Mouse (Mus musculus): ENCODE measurements at regions not wholly inside any gene's neighbourhood (a gene's known extent, or its start where the extent isn't known, plus 50 kb on each side); places are given as distances from the start of the nearest gene placed in this dataset.

GRCm38 (mm10) chr17:63575316-63576007 is 75.6 kb upstream of the Fbxl17 start:
- H3K27ac ChIP-seq (ENCODE audit: low read depth, low read length): no peak overlapping the region
- H3K4me1 ChIP-seq (replicated peaks; ENCODE audit: control insufficient read depth, insufficient read depth, low read length): no peaks in the 10 kb centered on the region
- no peak overlapping the region for H3K4me3 ChIP-seq (ENCODE audit: low read depth, low read length)
- ATAC-seq (replicated peaks; ENCODE audit: low FRiP score): no peak
- H3K36me3 ChIP-seq (ENCODE audit: control insufficient read depth, insufficient read depth, low read length): no peaks in the 10 kb centered on the region
- no peak overlapping the region for H3K4me2 ChIP-seq
- DNase-seq (ENCODE audit: low spot score): no peak
- H3K9me3 ChIP-seq (ENCODE audit: control insufficient read depth, low read length): no peaks in the 10 kb centered on the region
- 71% methylated on average over 4 of the region's 4 CpGs for WGBS
- H3K27me3 ChIP-seq (replicated peaks; ENCODE audit: control insufficient read depth, insufficient read depth, low read length): no peaks in the 10 kb centered on the region
- H3K9ac ChIP-seq (ENCODE audit: low read depth, low read length): no peak overlapping the region

DNA sequence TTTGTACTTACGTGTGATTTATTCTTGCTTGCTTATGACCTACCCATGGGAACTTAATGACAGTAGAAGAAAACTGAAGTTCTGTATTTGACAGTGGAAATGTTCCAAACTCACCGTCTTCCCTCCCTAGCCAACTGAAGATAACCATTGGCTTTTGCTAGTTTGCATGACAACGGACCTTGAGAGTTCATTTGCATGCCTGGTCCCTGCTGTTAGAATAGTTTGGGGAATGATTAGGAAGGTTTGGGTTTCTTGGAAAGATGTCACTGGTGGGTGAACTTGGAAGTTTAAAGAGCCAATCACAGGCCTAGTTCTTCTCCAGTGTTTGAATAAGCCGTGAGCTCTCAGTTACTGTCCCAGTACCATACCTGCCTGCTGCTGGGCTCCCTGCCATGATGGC is 83.1 kb upstream of the Fbxl17 start:
- Histone ChIP-seq H3K27me3 (replicated peaks; ENCODE audit: control insufficient read depth, insufficient read depth, low read length) (no peaks in the 10 kb centered on the region), H3K4me3 (ENCODE audit: low read depth, low read length) (no peak overlapping the region), H3K36me3 (ENCODE audit: control insufficient read depth, insufficient read depth, low read length) (no peaks in the 10 kb centered on the region), H3K4me1 (replicated peaks; ENCODE audit: control insufficient read depth, insufficient read depth, low read length) (no peaks in the 10 kb centered on the region), H3K27ac (ENCODE audit: low read depth, low read length) (no peak overlapping the region), H3K4me2 (no peak overlapping the region), H3K9ac (ENCODE audit: low read depth, low read length) (no peak overlapping the region), H3K9me3 (ENCODE audit: control insufficient read depth, low read length) (no peaks in the 10 kb centered on the region)
- 72% methylated on average over 4 of the region's 4 CpGs for WGBS
- DNase-seq (ENCODE audit: low spot score) (no peak), ATAC-seq (replicated peaks; ENCODE audit: low FRiP score) (no peak)

- WGBS: 72% methylated on average over 7 of the region's 7 CpGs
- no peak for DNase-seq (ENCODE audit: low spot score)
- Histone ChIP-seq H3K4me2 (no peak overlapping the region), H3K36me3 (ENCODE audit: control insufficient read depth, insufficient read depth, low read length) (no peaks in the 10 kb centered on the region), H3K4me1 (replicated peaks; ENCODE audit: control insufficient read depth, insufficient read depth, low read length) (no peaks in the 10 kb centered on the region), H3K9ac (ENCODE audit: low read depth, low read length) (no peak overlapping the region), H3K9me3 (ENCODE audit: control insufficient read depth, low read length) (no peaks in the 10 kb centered on the region), H3K27ac (ENCODE audit: low read depth, low read length) (no peak overlapping the region), H3K27me3 (replicated peaks; ENCODE audit: control insufficient read depth, insufficient read depth, low read length) (no peaks in the 10 kb centered on the region), H3K4me3 (ENCODE audit: low read depth, low read length) (no peak overlapping the region)
- no peak for ATAC-seq (replicated peaks; ENCODE audit: low FRiP score)
Observed at GRCm38 (mm10) chr17:63607021-63607751, 107.4 kb upstream of the Fbxl17 start.

- Histone ChIP-seq H3K4me3 (ENCODE audit: low read depth, low read length) (no peak overlapping the region), H3K36me3 (ENCODE audit: control insufficient read depth, insufficient read depth, low read length) (no peaks in the 10 kb centered on the region), H3K27ac (ENCODE audit: low read depth, low read length) (no peak overlapping the region), H3K27me3 (replicated peaks; ENCODE audit: control insufficient read depth, insufficient read depth, low read length) (no peaks in the 10 kb centered on the region), H3K4me1 (replicated peaks; ENCODE audit: control insufficient read depth, insufficient read depth, low read length) (no peaks in the 10 kb centered on the region), H3K9ac (ENCODE audit: low read depth, low read length) (no peak overlapping the region), H3K9me3 (ENCODE audit: control insufficient read depth, low read length) (no peaks in the 10 kb centered on the region), H3K4me2 (no peak overlapping the region)
- DNase-seq (ENCODE audit: low spot score) (no peak), ATAC-seq (replicated peaks; ENCODE audit: low FRiP score) (no peak)
- 37% methylated on average over 3 of the region's 3 CpGs for WGBS
Observed at GRCm38 (mm10) chr17:63622726-63623125, 122.9 kb upstream of the Fbxl17 start.

- ATAC-seq (replicated peaks; ENCODE audit: low FRiP score) (no peak), DNase-seq (ENCODE audit: low spot score) (no peak)
- H3K27me3 ChIP-seq (replicated peaks; ENCODE audit: control insufficient read depth, insufficient read depth, low read length): no peaks in the 10 kb centered on the region
- no peak overlapping the region for H3K4me2 ChIP-seq
- H3K4me1 ChIP-seq (replicated peaks; ENCODE audit: control insufficient read depth, insufficient read depth, low read length): no peaks in the 10 kb centered on the region
- H3K36me3 ChIP-seq (ENCODE audit: control insufficient read depth, insufficient read depth, low read length): no peaks in the 10 kb centered on the region
- WGBS: 65% methylated on average over 2 of the region's 2 CpGs
- no peak overlapping the region for H3K4me3 ChIP-seq (ENCODE audit: low read depth, low read length)
- no peak overlapping the region for H3K27ac ChIP-seq (ENCODE audit: low read depth, low read length)
- H3K9me3 ChIP-seq (ENCODE audit: control insufficient read depth, low read length): no peaks in the 10 kb centered on the region
- no peak overlapping the region for H3K9ac ChIP-seq (ENCODE audit: low read depth, low read length)
Observed at GRCm38 (mm10) chr17:63637598-63637997, 137.8 kb upstream of the Fbxl17 start.

- H3K27ac ChIP-seq (ENCODE audit: low read depth, low read length): no peak overlapping the region
- no peak overlapping the region for H3K4me3 ChIP-seq (ENCODE audit: low read depth, low read length)
- DNase-seq (ENCODE audit: low spot score): no peak
- 88% methylated on average over 4 of the region's 4 CpGs for WGBS
- no peak for ATAC-seq (replicated peaks; ENCODE audit: low FRiP score)
- H3K27me3 ChIP-seq (replicated peaks; ENCODE audit: control insufficient read depth, insufficient read depth, low read length): no peaks in the 10 kb centered on the region
- no peak overlapping the region for H3K9ac ChIP-seq (ENCODE audit: low read depth, low read length)
- no peak overlapping the region for H3K4me2 ChIP-seq
- no peaks in the 10 kb centered on the region for H3K9me3 ChIP-seq (ENCODE audit: control insufficient read depth, low read length)
- H3K36me3 ChIP-seq (ENCODE audit: control insufficient read depth, insufficient read depth, low read length): no peaks in the 10 kb centered on the region
- no peaks in the 10 kb centered on the region for H3K4me1 ChIP-seq (replicated peaks; ENCODE audit: control insufficient read depth, insufficient read depth, low read length)
Observed at GRCm38 (mm10) chr17:63644390-63644789, 144.6 kb upstream of the Fbxl17 start.

- 81% methylated on average over 6 of the region's 6 CpGs for WGBS
- H3K9me3 ChIP-seq (ENCODE audit: control insufficient read depth, low read length): no peaks in the 10 kb centered on the region
- H3K4me1 ChIP-seq (replicated peaks; ENCODE audit: control insufficient read depth, insufficient read depth, low read length): no peaks in the 10 kb centered on the region
- ATAC-seq (replicated peaks; ENCODE audit: low FRiP score) (no peak), DNase-seq (ENCODE audit: low spot score) (no peak)
- no peak overlapping the region for H3K4me3 ChIP-seq (ENCODE audit: low read depth, low read length)
- no peaks in the 10 kb centered on the region for H3K27me3 ChIP-seq (replicated peaks; ENCODE audit: control insufficient read depth, insufficient read depth, low read length)
- H3K36me3 ChIP-seq (ENCODE audit: control insufficient read depth, insufficient read depth, low read length): no peaks in the 10 kb centered on the region
- H3K4me2 ChIP-seq: no peak overlapping the region
- H3K9ac ChIP-seq (ENCODE audit: low read depth, low read length): no peak overlapping the region
- H3K27ac ChIP-seq (ENCODE audit: low read depth, low read length): no peak overlapping the region
Observed at GRCm38 (mm10) chr17:63657687-63658086, 157.9 kb upstream of the Fbxl17 start.

DNA sequence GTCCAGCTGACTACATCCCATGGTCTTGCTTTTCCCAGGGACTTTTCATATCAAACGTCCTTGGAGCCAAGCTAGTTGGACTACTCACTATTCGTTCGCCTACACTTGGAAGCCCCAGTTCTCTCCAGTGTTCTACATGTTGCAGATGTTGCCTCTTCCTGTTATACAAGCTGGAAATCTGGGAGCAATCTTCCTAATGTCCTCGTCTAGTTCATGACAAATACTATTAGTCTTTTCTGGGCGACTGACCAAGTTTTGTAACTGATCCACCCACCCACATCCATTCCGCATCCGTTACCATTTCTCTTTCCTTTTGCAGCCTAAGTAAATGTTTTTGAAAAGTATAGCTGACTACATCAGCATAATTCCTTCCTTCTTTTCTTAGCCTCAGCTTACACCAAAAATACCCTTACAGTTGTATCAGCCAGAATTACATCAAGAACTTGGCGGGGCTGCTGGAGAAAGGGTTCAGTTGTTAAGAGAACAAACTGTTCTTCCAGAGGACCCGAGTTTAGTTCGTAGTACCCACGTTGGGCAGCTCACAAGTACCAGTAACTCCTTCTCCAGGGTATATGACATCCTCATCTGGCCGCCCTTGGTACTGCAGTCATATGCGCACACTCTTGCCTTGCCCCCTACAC is 161.1 kb upstream of the Fbxl17 start:
- Histone ChIP-seq H3K4me1 (replicated peaks; ENCODE audit: control insufficient read depth, insufficient read depth, low read length) (no peaks in the 10 kb centered on the region), H3K9ac (ENCODE audit: low read depth, low read length) (no peak overlapping the region), H3K27me3 (replicated peaks; ENCODE audit: control insufficient read depth, insufficient read depth, low read length) (no peaks in the 10 kb centered on the region), H3K4me3 (ENCODE audit: low read depth, low read length) (no peak overlapping the region), H3K9me3 (ENCODE audit: control insufficient read depth, low read length) (no peaks in the 10 kb centered on the region), H3K4me2 (no peak overlapping the region), H3K36me3 (ENCODE audit: control insufficient read depth, insufficient read depth, low read length) (no peaks in the 10 kb centered on the region), H3K27ac (ENCODE audit: low read depth, low read length) (no peak overlapping the region)
- 85% methylated on average over 13 of the region's 13 CpGs for WGBS
- no peak for ATAC-seq (replicated peaks; ENCODE audit: low FRiP score)
- no peak for DNase-seq (ENCODE audit: low spot score)
